Mouse (Mus musculus) MEL (cell line): Measurements from ENCODE around the gene Kdm1a.

ENCODE experiments used
- CTCF ChIP-seq, 3 experiments: IDR thresholded peaks in 2 of 3; conservative IDR thresholded peaks in 1 of 3; 2 replicates each; pipeline ENCODE4 v1.5.1; 2011 to 2012; ENCODE audit warnings: low read length in 3 of 3, low read depth in 2 of 3, mild to moderate bottlenecking in 2 of 3, improper control_type of control experiment in 1 of 3, inconsistent platforms in 1 of 3, mixed read lengths in 1 of 3, moderate library complexity in 1 of 3; ENCODE audit not compliant: control insufficient read depth in 1 of 3, insufficient read depth in 1 of 3, poor library complexity in 1 of 3, severe bottlenecking in 1 of 3
- GATA1 ChIP-seq: IDR thresholded peaks from 2 replicates; pipeline ENCODE4 v1.6.1; 2011; ENCODE audit warnings: low read depth, low read length, improper control_type of control experiment
- HCFC1 ChIP-seq: IDR thresholded peaks from 2 replicates; pipeline ENCODE4 v1.6.1; 2012; ENCODE audit warnings: low read depth, mild to moderate bottlenecking, inconsistent platforms, low read length, improper control_type of control experiment, moderate library complexity
- KAT2A ChIP-seq: conservative IDR thresholded peaks from 2 replicates; pipeline ENCODE4 v1.6.1; 2012; ENCODE audit warnings: low read depth, low read length, improper control_type of control experiment, inconsistent platforms
- MAX ChIP-seq: IDR thresholded peaks from 2 replicates; pipeline ENCODE4 v1.6.1; 2011; ENCODE audit warnings: low read length, improper control_type of control experiment
- POLR2A ChIP-seq, 2 experiments: IDR thresholded peaks; 2 replicates each; pipeline ENCODE4 v1.6.1; 2011 to 2012; ENCODE audit warnings: low read length in 2 of 2, mild to moderate bottlenecking in 2 of 2, control low read depth in 1 of 2, improper control_type of control experiment in 1 of 2, low read depth in 1 of 2, moderate library complexity in 1 of 2; ENCODE audit not compliant: control insufficient read depth in 1 of 2, insufficient read depth in 1 of 2, poor library complexity in 1 of 2
- POLR2AphosphoS2 ChIP-seq: IDR thresholded peaks from 2 replicates; pipeline ENCODE4 v1.6.1; 2011; ENCODE audit warnings: low read length, improper control_type of control experiment
- TCF12 ChIP-seq: IDR thresholded peaks from 2 replicates; pipeline ENCODE4 v1.6.1; 2014; ENCODE audit warnings: low read depth, mild to moderate bottlenecking, inconsistent platforms, low read length, improper control_type of control experiment, moderate library complexity
- ZC3H11A ChIP-seq: IDR thresholded peaks from 2 replicates; pipeline ENCODE4 v1.6.1; 2012; ENCODE audit warnings: low read depth, mild to moderate bottlenecking, inconsistent platforms, low read length, improper control_type of control experiment

GRCm38 (mm10) chr4:136519866-136520265, 82.7 kb downstream of the Kdm1a start:
- no peak for TF ChIP-seq ZC3H11A
- TF ChIP-seq CTCF (IDR thresholded peaks at IDR 0.05 in 2 of 3, conservative IDR thresholded peaks at IDR 0.05 in 1 of 3; ENCODE audit: control insufficient read depth in 1 of 3, insufficient read depth in 1 of 3, low read depth in 2 of 3, low read length in 3 of 3, poor library complexity in 1 of 3, severe bottlenecking in 1 of 3), result no peak
- peak; percentile 53; the same call in 1 of the 2 replicates for TF ChIP-seq MAX
- no peak for TF ChIP-seq TCF12
- no peak for TF ChIP-seq POLR2AphosphoS2
- TF ChIP-seq GATA1, result peak; percentile 71
- no peak for TF ChIP-seq POLR2A (IDR thresholded peaks at IDR 0.05; ENCODE audit: control insufficient read depth in 1 of 2, insufficient read depth in 1 of 2, low read depth in 1 of 2, low read length in 2 of 2, poor library complexity in 1 of 2)
- TF ChIP-seq KAT2A, result no peak
- no peak for TF ChIP-seq HCFC1
